In genomic region chr8:86381977-86382376, GRCm38 (mm10) we compare ENCODE assay signal across 30 mouse cellular contexts.
"Had no signal": no experiment of that assay in that cellular context is flagged by ENCODE, and none has a peak within 500 bp of the region (broad histone marks: within the 10 kb centered on the region; RNA-seq: fewer than 3 reads in every experiment).

No protein-coding gene starts in this region.

- H3K4me1 ChIP-seq: limb, embryonic 10.5 days; limb, embryonic 12.5 days; limb, embryonic 13.5 days; limb, embryonic 15.5 days; liver, embryonic 12.5 days; liver, embryonic 13.5 days; liver, embryonic 15.5 days; lung, embryonic 15.5 days; megakaryocyte, embryonic 14.5 days had no signal

- H3K4me2 ChIP-seq: limb, embryonic 12.5 days; limb, embryonic 13.5 days; limb, embryonic 15.5 days; liver, embryonic 11.5 days; liver, embryonic 12.5 days; liver, embryonic 13.5 days; liver, embryonic 15.5 days; lung, embryonic 14.5 days; lung, embryonic 15.5 days; midbrain, embryonic 11.5 days; midbrain, embryonic 12.5 days; neural tube, embryonic 12.5 days had no signal

- ATAC-seq: liver, embryonic 12.5 days; liver, postnatal 0 days; lung, postnatal 0 days; midbrain, embryonic 16.5 days had no signal

- DNase-seq: left cerebral cortex, postnatal 4 days; liver; liver, embryonic 13.5 days; liver, postnatal 0 days; lung, adult 18-20 months; lung, adult 2 months; lung, embryonic 14.5 days; lung, postnatal 10 days; lung, postnatal 14 days; lung, postnatal 36 days; lung, postnatal 4 days; midbrain, embryonic 14.5 days had no signal

- H3K9ac ChIP-seq: limb, embryonic 12.5 days; limb, embryonic 13.5 days; limb, embryonic 15.5 days; liver, embryonic 12.5 days; liver, embryonic 13.5 days; liver, embryonic 14.5 days; liver, embryonic 15.5 days; liver, postnatal 0 days; lung, embryonic 14.5 days; lung, embryonic 15.5 days; midbrain, embryonic 12.5 days; neural tube, embryonic 12.5 days had no signal

- H3K4me3 ChIP-seq: limb, embryonic 10.5 days; limb, embryonic 12.5 days; limb, embryonic 13.5 days; limb, embryonic 15.5 days; liver, embryonic 12.5 days; liver, embryonic 13.5 days; liver, embryonic 15.5 days; lung, embryonic 15.5 days; megakaryocyte, embryonic 14.5 days; midbrain, embryonic 10.5 days; midbrain, embryonic 12.5 days; myocyte; neural tube, embryonic 12.5 days had no signal

- H3K9me3 ChIP-seq: limb, embryonic 10.5 days; limb, embryonic 12.5 days; limb, embryonic 13.5 days; limb, embryonic 15.5 days; liver, embryonic 12.5 days; liver, embryonic 13.5 days; liver, embryonic 15.5 days; lung, embryonic 15.5 days; midbrain, embryonic 10.5 days; midbrain, embryonic 12.5 days; neural tube, embryonic 12.5 days had no signal

- H3K27ac ChIP-seq: limb, embryonic 10.5 days; limb, embryonic 12.5 days; limb, embryonic 13.5 days; limb, embryonic 15.5 days; liver, embryonic 12.5 days; liver, embryonic 13.5 days; liver, embryonic 14.5 days; liver, embryonic 15.5 days; lung, embryonic 15.5 days; macrophage; midbrain, embryonic 10.5 days; midbrain, embryonic 12.5 days; neural tube, embryonic 12.5 days had no signal

- H3K36me3 ChIP-seq: limb, embryonic 10.5 days; limb, embryonic 12.5 days; limb, embryonic 13.5 days; limb, embryonic 15.5 days; liver, embryonic 12.5 days; liver, embryonic 13.5 days; liver, embryonic 15.5 days; lung, embryonic 15.5 days; midbrain, embryonic 10.5 days; midbrain, embryonic 12.5 days; neural tube, embryonic 12.5 days had no signal

- H3K27me3 ChIP-seq: limb, embryonic 12.5 days; limb, embryonic 13.5 days; limb, embryonic 15.5 days; liver, embryonic 12.5 days; liver, embryonic 13.5 days; liver, embryonic 15.5 days; lung, embryonic 15.5 days; megakaryocyte, embryonic 14.5 days; neural tube, embryonic 12.5 days had no signal
